Mouse (Mus musculus): ENCODE measurements around the gene Ckap4. TPM values are rescaled to one million over a fixed set of nuclear protein-coding genes. Genes with fewer than 3 reads are reported as not detected.
"Not testable (repeated sequence)": the region's sequence is repeated elsewhere in the genome, so short reads cannot be mapped to it uniquely, and the experiment has no call there.

Ckap4 gene
- total RNA-seq, 2 experiments from 2014 or later: 32.3 to 34.6 TPM

DNA sequence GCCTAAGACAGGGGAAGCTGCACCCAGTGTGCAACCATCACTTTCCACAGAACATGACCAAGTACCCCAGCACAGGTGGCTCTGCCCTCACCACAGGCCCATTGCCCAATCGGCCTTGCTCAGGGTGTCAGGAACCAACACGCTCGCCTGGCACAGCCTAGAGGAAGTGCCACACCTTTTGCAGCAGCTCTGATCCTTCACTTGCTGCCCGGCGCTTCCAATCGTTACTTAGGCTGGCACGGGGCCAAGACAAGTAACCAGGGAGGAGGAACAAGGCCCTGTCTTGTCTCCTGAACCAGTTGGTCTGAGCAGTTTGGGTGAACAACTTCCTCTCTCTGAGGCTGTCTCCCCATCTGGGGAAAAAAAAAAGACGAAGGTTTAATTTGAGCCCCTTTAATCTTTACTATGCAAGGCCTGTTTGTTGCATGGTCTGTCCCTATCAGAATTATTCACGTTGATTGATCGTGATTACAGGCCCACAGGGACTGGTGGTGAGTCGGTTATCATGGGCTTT is 17.4 kb downstream of the Ckap4 start:
- DNase-seq (ENCODE audit: low spot score in 2 of 2): peak in 1 of 2 experiments; percentile 31
- intact Hi-C loops (cut with DNase I): loop anchor here (5.0 to 10.0 kb wide), 3 partner anchors 106 to 702 kb away; partner anchors contain the start of gene Polr3b

DNA sequence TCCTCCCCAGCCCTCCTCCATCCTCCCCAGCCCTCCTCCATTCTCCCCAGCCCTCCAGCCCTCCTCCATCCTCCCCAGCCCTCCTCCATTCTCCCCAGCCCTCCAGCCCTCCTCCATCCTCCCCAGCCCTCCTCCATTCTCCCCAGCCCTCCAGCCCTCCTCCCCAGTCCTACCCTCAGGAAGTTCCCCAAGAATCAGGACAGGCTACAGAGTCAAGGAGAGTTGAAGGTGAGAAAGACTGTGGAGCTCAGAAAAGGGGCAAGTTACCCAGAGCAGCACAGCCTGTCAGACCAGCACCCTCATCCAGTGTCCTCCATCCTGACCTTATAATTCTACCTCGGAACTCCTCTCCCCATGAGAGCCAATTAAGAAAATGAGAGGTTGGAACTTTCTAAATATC is 17.9 kb downstream of the Ckap4 start:
- intact Hi-C loops (cut with DNase I): loop anchor here (5.0 to 10.0 kb wide), 3 partner anchors 106 to 701 kb away; partner anchors contain the start of gene Polr3b
- not testable (repeated sequence) for DNase-seq (ENCODE audit: low spot score in 2 of 2)

DNA sequence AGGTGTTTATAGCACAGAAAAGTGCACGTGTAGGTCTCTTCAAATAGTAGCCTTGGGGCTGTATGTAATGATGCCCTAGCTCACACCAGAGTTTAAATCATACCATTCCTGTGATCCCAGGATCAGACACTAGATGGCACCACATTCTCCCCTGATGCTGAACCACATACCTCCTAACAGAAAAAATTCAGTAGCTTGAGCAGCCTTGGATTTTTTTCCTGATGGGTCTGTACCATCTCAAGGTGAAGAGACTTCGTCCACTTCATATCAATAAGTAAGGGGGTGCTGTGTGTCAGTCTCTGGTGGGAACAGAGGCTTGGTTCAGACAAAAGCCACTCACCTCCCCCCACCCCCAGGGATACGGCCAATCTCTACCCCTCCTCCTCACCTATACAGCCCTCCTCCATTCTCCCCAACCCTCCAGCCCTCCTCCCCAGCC is 18.3 kb downstream of the Ckap4 start:
- peak; percentile 86 to 87 for DNase-seq (ENCODE audit: low spot score in 2 of 2)
- intact Hi-C loops (cut with DNase I): loop anchor here (5.0 to 10.0 kb wide), 3 partner anchors 107 to 701 kb away; partner anchors contain the start of gene Polr3b

DNA sequence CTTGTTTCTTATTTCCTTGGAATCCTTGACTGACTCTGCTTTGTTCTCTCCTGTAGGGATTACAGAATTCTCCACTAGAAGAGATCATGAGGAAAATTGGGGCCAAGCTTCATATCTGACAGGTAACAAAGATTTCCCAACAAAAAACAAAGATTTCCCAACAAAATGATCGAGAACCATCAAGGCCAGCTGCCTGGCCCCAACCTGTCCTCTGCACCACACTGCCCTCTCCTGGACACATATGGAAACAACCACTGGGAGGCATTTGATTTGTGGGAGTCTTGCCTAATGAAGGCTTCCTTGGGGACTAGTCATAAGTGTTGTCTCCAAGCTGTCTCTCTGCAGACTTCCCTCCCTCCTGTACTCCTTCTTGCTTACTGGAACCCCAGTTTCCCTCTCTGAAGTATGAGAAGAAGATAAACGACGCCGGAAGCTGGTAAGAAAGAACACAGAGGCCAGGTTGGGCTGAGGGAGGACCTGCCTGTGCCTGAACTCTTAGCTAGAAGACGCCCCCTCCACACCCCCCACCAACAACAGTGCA is 19.8 kb downstream of the Ckap4 start:
- intact Hi-C loops (cut with DNase I): loop anchor here (10.0 kb wide), 1 partner anchor 699 kb away; no protein-coding TSS in a partner anchor
- DNase-seq (ENCODE audit: low spot score in 2 of 2): peak in 1 of 2 experiments; percentile 56

DNA sequence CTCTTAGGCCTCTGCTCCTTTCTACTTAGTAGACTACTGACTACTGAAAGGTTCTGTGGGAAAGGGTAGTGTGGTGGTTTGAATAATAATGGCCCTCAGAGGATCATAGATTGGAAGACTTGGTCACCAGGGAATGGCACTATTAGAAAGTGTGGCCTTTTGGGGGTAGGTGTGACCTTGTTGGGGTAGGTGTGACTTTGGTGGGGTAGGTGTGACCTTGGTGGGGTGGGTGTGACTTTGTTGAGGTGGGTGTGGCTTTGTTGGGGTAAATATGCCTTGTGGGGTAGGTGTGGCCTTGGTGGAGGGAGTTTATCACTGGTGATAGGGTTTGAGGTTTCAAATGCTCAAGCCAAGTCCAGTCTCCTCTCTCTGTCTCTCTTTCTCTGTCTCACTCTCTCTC is 21.1 kb downstream of the Ckap4 start:
- no peak for DNase-seq (ENCODE audit: low spot score in 2 of 2)
- intact Hi-C loops (cut with DNase I): loop anchor here (10.0 kb wide), 1 partner anchor 698 kb away; no protein-coding TSS in a partner anchor

DNA sequence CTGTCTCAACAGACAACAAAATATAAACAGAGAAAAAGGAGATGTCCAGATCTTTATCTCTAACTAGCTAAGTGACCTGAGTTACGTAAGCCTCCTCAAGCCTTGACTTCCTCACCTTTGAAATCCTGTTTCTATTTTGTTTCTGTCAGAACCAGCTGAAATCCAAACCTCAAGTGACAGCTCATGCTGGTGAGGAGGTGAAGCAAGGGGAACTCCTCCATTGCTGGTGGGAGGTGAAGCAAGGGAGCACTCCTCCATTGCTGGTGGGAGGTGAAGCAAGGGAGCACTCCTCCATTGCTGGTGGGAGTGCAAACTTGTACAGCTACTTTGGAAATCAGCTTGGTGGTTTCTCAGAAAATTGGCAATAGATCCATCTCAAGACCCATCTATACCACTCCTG is 25.3 kb downstream of the Ckap4 start:
- no peak for DNase-seq (ENCODE audit: low spot score in 2 of 2)
- intact Hi-C loops (cut with DNase I): no loop called here

DNA sequence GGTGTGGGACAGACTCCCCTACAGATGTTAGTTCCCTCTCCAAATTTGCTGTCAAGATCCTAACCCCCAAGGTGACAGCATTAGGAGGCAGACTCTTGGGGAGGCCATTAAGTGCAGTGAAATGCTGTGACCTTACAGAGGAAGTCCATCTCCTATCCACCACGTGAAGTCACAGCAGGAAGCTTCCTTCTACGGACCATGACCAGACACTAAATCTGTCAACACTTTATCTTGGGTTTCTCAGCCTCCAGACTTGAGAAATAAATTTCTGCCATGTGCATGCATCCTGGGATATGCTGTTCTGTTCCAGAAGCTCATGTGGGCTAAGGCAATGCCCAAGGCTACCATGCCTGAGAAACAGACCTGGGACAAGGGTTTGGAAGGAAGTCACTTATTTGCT is 35.0 kb downstream of the Ckap4 start:
- intact Hi-C loops (cut with DNase I): no loop called here
- no peak for DNase-seq (ENCODE audit: low spot score in 2 of 2)

DNA sequence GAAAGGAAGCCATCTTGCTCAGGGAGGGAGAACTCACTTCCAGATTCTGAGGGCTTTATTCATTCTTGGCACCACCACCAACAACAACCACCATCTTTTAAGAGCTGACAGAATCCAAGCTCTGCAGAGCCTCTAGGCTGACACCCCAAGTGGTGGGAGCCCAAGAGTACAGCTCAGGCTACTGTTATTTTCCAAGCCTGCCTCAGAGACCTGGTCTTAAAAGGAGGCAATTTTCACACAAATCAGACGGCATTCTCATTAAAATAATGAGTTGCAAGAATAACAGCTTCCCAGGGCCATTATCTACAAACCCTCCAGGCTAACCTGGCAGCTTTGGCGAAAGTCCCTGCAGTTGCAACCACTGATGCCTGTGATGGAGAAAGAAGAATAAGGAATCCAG is 37.1 kb downstream of the Ckap4 start:
- intact Hi-C loops (cut with DNase I): no loop called here

DNA sequence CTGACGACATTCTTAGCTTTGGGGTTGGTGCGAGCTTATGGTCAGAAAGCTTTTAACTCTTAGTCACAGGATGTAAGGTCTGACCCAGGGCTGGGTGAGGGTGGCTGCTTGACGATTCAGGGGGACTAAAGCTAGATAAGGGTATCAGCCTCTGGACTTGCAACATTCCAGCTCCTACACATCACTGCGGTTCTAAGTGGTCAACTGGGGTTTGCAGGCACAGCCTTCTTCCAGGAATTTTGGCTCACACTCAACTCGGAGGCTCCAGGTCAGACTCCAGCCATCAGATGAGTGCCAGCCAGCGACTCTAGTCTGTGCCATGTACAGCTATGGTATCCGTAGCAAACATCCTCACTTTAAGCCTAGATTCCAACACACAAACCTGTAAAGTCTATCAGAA is 39.4 kb downstream of the Ckap4 start:
- no peak for DNase-seq (ENCODE audit: low spot score in 2 of 2)
- intact Hi-C loops (cut with DNase I): no loop called here

More for the DNA sequence above, 37.1 kb downstream of the Ckap4 start:
- no peak for DNase-seq (ENCODE audit: low spot score in 2 of 2)

DNA sequence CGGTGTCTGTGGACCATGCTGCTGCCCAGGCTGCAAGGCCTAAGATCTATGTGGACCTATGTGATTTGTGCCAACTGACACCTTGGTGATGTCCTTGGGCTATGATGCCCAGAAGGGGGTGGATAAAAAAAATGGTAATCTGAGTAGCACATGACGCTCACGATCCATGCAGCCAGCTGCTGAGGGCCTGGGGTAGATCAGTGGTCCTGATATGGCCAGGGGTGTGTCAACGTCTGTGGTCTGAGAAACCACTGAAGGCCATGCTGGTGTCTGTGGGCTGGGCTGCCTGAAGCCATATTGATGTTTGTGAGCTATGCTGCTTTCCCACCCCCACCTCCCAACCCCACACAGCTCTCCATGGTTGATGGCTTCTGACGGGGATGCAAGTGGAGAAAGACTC is 43.7 kb downstream of the Ckap4 start:
- DNase-seq (ENCODE audit: low spot score in 2 of 2): no peak
- intact Hi-C loops (cut with DNase I): no loop called here

DNA sequence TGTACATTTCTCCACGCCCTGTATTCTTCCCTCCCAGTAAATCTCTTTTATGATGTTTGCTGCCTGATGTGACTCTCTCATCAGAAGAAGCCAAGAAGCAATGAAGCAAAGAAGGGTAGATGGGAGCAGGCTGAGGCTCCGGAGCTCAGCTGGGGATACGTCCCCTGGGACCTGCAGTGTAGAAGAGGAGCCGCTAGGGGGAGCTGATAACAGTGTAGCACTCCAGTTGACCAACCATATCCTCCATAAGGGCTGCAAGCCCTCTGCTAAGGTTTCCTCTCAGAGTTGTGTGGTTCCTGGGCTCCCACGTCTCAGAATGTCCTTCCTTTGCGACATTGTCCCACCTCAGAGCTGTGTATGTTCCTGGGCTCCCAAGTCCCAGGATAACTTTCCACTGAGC is 45.5 kb downstream of the Ckap4 start:
- DNase-seq (ENCODE audit: low spot score in 2 of 2): peak; percentile 30 to 33
- intact Hi-C loops (cut with DNase I): no loop called here

DNA sequence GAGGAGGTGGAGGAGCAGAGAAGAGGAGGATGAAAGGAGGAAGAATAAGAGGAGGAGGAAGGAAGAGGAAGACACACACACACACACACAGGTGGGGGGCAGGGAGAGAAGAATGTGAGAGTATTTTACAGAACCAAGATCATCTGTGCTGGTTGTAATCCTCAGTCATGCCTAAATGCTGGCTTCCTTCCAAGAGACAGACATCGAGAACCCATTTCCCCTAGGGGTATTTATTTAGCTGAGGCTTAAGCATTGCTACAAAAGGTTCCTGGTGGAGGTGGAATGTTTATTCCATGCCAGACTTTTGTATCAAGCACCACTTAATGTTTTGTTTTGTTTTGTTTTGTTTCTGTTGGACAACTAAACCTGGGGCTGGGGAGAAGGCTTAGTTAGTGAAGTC is 49.2 kb downstream of the Ckap4 start:
- intact Hi-C loops (cut with DNase I): no loop called here
- DNase-seq (ENCODE audit: low spot score in 2 of 2): no peak

DNA sequence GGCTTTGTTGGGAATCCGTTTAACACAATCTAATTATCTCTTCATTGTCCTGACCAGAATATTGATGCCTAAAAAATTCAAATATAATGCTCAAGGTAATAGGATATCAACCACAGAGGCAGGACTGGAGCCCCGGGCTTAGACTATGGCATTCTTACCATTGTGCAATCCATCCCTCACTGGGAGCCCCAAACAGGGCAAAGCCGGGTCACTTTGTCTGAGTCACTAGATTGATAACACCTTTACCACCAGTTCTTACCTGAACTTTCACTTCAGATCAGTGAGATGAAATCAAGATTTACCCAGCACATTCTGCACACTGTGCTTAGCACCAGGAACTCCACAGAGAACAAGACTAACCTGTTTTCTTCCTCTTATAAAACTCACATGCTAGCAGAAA is 50.3 kb downstream of the Ckap4 start:
- intact Hi-C loops (cut with DNase I): no loop called here
- no peak for DNase-seq (ENCODE audit: low spot score in 2 of 2)

DNA sequence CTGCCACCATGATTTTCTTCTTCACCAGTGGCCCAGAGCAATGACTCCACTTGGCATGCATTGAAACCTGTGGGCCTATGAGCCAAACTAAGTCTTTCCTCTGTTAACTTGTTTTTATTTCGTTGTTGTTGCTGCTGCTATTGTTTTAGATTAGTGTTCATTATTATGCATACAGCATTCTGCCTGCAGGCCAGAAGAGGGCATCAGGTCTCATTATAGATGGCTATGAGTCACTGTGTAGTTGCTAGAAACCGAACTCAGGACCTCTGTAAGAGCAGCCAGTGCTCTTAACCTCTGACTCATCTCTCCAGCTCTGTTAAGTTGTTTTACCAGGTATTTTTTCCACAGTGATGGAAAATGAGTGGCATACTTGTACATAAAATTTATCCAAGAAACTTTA is 50.8 kb downstream of the Ckap4 start:
- DNase-seq (ENCODE audit: low spot score in 2 of 2): no peak
- intact Hi-C loops (cut with DNase I): no loop called here

DNA sequence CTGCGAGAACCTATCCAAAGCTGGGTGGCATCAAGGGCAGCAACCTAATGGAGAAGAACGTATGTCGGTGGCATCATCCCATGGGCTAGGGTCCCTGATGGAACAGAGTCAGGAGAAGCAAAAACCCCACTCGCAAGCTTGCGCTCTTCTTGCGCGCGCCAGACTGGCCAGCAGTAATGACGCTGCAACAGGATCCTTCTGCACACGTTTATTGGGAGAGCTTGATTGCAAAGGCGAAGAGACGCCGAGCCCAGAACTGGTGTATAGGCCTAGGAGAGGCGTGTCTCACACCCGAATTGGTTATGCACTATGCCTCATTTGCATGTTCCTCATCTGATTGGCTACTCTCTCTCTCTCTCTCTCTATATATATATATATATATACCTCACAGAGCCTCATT is 51.4 kb downstream of the Ckap4 start:
- DNase-seq (ENCODE audit: low spot score in 2 of 2); intact Hi-C loops (cut with DNase I): not testable (repeated sequence)

DNA sequence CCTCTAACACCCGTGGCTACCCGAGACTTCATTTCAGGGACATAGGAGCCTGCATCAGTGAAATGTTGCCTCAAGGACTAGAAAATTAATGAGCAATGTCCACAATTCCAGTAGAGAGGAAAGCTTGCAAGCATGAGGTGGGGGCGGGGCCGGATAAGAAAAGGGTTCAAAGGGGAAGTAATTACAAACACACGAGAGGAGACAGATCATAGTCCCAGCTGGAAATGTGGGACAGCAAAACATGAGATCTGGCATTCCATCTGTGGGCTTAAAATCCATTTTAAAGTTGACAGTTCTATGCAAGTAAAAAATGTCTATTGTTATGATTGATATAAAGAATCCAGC is 52.6 kb downstream of the Ckap4 start:
- intact Hi-C loops (cut with DNase I): no loop called here
- no peak for DNase-seq (ENCODE audit: low spot score in 2 of 2)

DNA sequence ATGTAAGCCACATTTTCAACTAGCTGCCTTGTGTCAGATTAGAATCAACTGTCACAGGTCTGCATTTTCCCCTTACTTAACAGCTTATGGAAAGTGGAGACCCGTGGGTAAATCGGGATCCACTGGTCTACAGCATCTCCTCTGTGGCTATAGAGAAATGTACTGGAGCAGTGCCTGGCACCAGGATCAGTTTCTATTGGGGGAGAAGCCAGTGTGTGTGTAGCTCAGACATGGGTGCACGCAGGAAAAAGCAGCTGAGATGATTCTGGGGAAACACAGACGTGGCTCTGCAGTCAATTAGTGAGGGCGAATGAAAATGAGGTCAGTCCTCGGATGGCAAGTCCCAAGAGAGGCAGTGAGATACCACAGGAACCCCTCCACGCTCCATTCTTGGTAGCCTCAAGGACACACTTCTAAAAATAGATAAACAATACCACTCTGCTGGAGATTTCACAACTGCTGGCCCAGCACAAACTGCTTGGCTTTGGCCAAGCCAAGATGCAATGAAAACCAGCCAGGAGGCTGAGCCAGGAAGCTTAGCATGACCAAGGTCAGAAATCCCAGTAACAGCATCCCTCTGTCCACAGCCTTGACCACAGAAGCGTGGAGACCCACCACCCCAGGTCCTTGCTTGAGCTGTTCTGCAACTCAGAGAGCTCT is 53.1 kb downstream of the Ckap4 start:
- intact Hi-C loops (cut with DNase I): no loop called here
- no peak for DNase-seq (ENCODE audit: low spot score in 2 of 2)

DNA sequence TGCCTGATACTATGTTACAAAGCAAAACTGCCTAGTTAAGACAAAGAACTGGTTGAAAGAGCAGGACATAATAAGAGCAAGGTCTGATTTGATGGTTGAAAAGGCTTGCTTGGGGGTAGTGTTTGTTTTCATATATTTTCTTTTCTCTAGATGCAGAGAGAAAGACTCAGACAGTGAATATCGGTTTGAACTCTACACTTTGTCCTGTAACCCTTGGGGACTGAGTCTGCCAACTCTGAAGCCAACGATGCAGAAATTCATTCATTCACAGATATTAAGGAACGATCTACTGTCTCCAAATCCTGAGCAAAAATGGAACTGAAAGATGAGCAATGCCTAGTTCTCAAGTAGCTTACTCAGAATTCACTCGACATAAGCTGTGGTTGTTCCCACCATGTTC is 53.7 kb downstream of the Ckap4 start:
- no peak for DNase-seq (ENCODE audit: low spot score in 2 of 2)
- intact Hi-C loops (cut with DNase I): no loop called here

DNA sequence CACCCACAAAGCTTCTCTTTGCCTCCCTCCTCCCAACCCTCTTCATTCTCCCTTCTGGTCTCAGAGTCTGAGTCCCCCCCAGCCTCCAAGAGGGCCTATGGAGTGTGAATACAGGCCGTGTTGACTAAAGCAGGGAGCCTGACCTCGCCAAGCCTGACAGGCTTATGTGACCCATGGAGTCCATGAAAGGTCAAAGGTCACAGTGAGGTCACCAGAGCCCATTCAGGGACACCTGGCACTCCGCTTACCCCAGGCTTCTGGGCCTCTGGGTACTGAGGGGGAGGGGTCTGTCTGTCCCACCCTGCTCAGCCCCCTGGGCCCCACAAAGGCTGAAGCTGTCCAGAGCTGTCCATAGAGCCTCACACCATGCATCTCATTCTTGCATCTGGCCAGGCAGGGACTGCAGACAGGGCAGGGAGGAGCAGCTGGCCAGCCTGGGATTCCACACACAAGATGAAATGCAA is 56.2 kb downstream of the Ckap4 start:
- intact Hi-C loops (cut with DNase I): no loop called here
- DNase-seq (ENCODE audit: low spot score in 2 of 2): no peak

DNA sequence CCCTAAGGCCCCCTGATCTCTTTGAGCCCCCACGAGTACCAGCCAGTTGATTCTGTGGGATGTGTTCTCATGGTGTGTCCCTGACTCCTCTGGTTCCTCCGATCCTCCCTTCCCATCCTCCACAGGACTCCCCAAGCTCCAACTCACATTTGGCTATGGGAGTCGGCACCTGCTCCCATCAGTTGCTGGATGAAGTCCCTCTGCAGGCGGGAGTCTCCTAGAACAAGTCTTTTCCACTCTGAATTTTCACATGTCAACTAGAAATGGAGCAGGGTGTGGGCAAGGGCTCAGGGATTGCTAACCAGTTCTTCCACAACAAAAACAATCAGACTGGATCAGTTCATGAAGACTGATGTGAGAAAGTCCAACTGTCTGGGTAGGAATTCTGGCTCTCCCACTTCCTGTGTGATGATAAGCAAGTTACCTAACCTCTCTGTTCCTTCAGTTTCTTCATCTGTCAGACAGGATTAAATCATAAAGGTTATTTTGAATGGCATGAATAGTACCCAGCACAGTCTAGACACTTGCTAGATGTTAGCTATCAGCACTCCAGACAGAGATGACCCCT is 56.7 kb downstream of the Ckap4 start:
- DNase-seq (ENCODE audit: low spot score in 2 of 2): no peak
- intact Hi-C loops (cut with DNase I): no loop called here
